Mouse (Mus musculus) MEL (cell line): ENCODE measurements around the gene Krt75.

ENCODE experiments used
- CHD1 ChIP-seq: IDR thresholded peaks from 2 replicates; pipeline ENCODE4 v1.6.1; 2012; ENCODE audit warnings: low read depth, mild to moderate bottlenecking, inconsistent platforms, low read length, improper control_type of control experiment
- CTCF ChIP-seq, 3 experiments: IDR thresholded peaks in 2 of 3; conservative IDR thresholded peaks in 1 of 3; 2 replicates each; pipeline ENCODE4 v1.5.1; 2011 to 2012; ENCODE audit warnings: low read length in 3 of 3, low read depth in 2 of 3, mild to moderate bottlenecking in 2 of 3, improper control_type of control experiment in 1 of 3, inconsistent platforms in 1 of 3, mixed read lengths in 1 of 3, moderate library complexity in 1 of 3; ENCODE audit not compliant: control insufficient read depth in 1 of 3, insufficient read depth in 1 of 3, poor library complexity in 1 of 3, severe bottlenecking in 1 of 3
- EP300 ChIP-seq, 2 experiments: IDR thresholded peaks; 2 replicates each; pipeline ENCODE4 v1.6.1; 2011; ENCODE audit warnings: improper control_type of control experiment in 2 of 2, low read length in 2 of 2, low read depth in 1 of 2, mild to moderate bottlenecking in 1 of 2
- GATA1 ChIP-seq: IDR thresholded peaks from 2 replicates; pipeline ENCODE4 v1.6.1; 2011; ENCODE audit warnings: low read depth, low read length, improper control_type of control experiment
- MAZ ChIP-seq: IDR thresholded peaks from 2 replicates; pipeline ENCODE4 v1.6.1; 2012; ENCODE audit warnings: low read depth, mild to moderate bottlenecking, inconsistent platforms, low read length, improper control_type of control experiment
- MEF2A ChIP-seq: IDR thresholded peaks from 2 replicates; pipeline ENCODE4 v1.6.1; 2014; ENCODE audit warnings: low read depth, mild to moderate bottlenecking, inconsistent platforms, low read length, improper control_type of control experiment; ENCODE audit not compliant: poor library complexity, insufficient replicate concordance, severe bottlenecking; ENCODE audit errors: extremely low read depth
- POLR2A ChIP-seq, 2 experiments: IDR thresholded peaks; 2 replicates each; pipeline ENCODE4 v1.6.1; 2011 to 2012; ENCODE audit warnings: low read length in 2 of 2, mild to moderate bottlenecking in 2 of 2, control low read depth in 1 of 2, improper control_type of control experiment in 1 of 2, low read depth in 1 of 2, moderate library complexity in 1 of 2; ENCODE audit not compliant: control insufficient read depth in 1 of 2, insufficient read depth in 1 of 2, poor library complexity in 1 of 2
- POLR2AphosphoS5 ChIP-seq: IDR thresholded peaks from 2 replicates; pipeline ENCODE4 v1.6.1; 2012; ENCODE audit warnings: low read depth, borderline replicate concordance, mild to moderate bottlenecking, inconsistent platforms, low read length, moderate library complexity, mixed read lengths
- RCOR1 ChIP-seq: IDR thresholded peaks from 2 replicates; pipeline ENCODE4 v1.6.1; 2012; ENCODE audit warnings: low read depth, mild to moderate bottlenecking, inconsistent platforms, low read length, improper control_type of control experiment
- TAL1 ChIP-seq: IDR thresholded peaks from 2 replicates; pipeline ENCODE4 v1.6.1; 2012; ENCODE audit warnings: mild to moderate bottlenecking, inconsistent platforms, low read length, moderate library complexity, mixed read lengths
- TBP ChIP-seq: IDR thresholded peaks from 2 replicates; pipeline ENCODE4 v1.8.0; 2011; ENCODE audit warnings: low read depth, low read length, improper control_type of control experiment
- ZKSCAN1 ChIP-seq: IDR thresholded peaks from 2 replicates; pipeline ENCODE4 v1.6.1; 2012; ENCODE audit warnings: low read depth, mild to moderate bottlenecking, inconsistent platforms, low read length, improper control_type of control experiment, moderate library complexity

DNA sequence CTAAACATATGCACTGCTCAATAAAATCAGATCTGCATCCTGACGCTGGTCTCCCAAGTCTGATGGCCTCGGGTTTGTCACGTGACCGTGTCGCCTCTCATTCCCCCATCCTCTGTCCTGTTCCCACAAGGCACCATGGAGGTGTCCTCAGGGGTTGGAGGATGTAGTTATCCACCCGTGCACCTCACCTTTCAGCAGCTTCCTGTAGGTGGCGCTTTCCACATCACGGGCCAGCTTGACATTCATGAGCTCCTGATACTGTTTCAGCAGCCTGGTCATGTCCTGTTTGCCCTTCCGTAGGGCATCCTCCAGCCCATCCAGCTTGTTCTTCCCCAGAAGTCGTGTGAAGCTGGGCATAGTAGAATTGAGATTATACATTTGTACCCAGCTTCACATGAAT is 14.5 kb upstream of the Krt75 start:
- TF ChIP-seq EP300 (IDR thresholded peaks at IDR 0.05; ENCODE audit: low read depth in 1 of 2, low read length in 2 of 2) (no peak), TAL1 (no peak), CTCF (IDR thresholded peaks at IDR 0.05 in 2 of 3, conservative IDR thresholded peaks at IDR 0.05 in 1 of 3; ENCODE audit: control insufficient read depth in 1 of 3, insufficient read depth in 1 of 3, low read depth in 2 of 3, low read length in 3 of 3, poor library complexity in 1 of 3, severe bottlenecking in 1 of 3) (peak; percentile 23 to 55 (median 45)), GATA1 (no peak), POLR2AphosphoS5 (no peak), MAZ (no peak), TBP (no peak), CHD1 (no peak), RCOR1 (no peak), ZKSCAN1 (no peak), POLR2A (IDR thresholded peaks at IDR 0.05; ENCODE audit: control insufficient read depth in 1 of 2, insufficient read depth in 1 of 2, low read depth in 1 of 2, low read length in 2 of 2, poor library complexity in 1 of 2) (no peak), MEF2A (no peak)
